8 mouse cellular contexts compared by ENCODE assay signal in the genomic region with DNA sequence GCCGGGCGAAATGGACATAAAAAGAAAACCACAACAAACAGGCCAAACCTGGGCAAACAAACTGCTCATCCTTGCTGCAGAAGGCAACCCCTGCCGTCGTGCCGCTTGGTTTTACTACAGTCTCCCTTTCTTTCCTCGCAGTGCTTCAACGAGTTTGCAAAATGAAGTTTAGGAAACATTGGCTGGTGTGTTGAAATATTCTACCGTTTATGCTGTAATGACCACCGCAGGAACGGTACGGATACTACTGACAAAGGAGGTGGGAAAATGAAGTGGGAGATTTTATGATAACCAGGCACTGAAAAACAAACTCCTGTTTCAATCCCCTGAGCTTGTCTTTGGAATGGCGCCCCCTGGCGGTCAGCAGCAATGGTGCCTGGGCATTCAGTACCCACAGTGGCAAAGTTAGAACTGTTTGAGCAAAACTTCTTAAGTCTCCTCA. TPM values are rescaled to one million over a fixed set of nuclear protein-coding genes. Genes with fewer than 3 reads are reported as not detected.
DNase-seq lines count a peak whose midpoint lies in the region; ATAC-seq and TF ChIP-seq lines count a peak whose summit lies in the region.

Gene Irak3, minus strand, starts transcription at position 170 of the 442 bp plus-strand sequence.

- peak within 1 kb of the TSS; percentile 60 for H3K27ac ChIP-seq in embryonic facial prominence, embryonic 10.5 days (replicated peaks)
- no peak within 1 kb of the TSS for H3K27ac ChIP-seq in limb, embryonic 14.5 days (replicated peaks; ENCODE audit: low read depth, low read length)
- H3K27ac ChIP-seq in midbrain, embryonic 16.5 days (ENCODE audit: low read length), result no peak within 1 kb of the TSS

- peaks cover 42% of the 10 kb centered on the region for H3K27me3 ChIP-seq in embryonic facial prominence, embryonic 10.5 days (replicated peaks; ENCODE audit: low read depth, poor library complexity, severe bottlenecking)
- H3K27me3 ChIP-seq in limb, embryonic 14.5 days (ENCODE audit: control insufficient read depth, insufficient read depth, low read length), result no peaks in the 10 kb centered on the region
- H3K27me3 ChIP-seq in midbrain, embryonic 16.5 days (ENCODE audit: control insufficient read depth, insufficient read depth, low read depth, low read length), result peaks cover 8% of the 10 kb centered on the region

- H3K9ac ChIP-seq in limb, embryonic 14.5 days (ENCODE audit: low read depth, low read length, severe bottlenecking), result peak within 1 kb of the TSS; percentile 57
- H3K9ac ChIP-seq in midbrain, embryonic 16.5 days (ENCODE audit: low read depth, low read length), result peak within 1 kb of the TSS; percentile 30

- H3K4me1 ChIP-seq in embryonic facial prominence, embryonic 10.5 days, result peaks cover 11% of the 10 kb centered on the region
- H3K4me1 ChIP-seq in limb, embryonic 14.5 days (ENCODE audit: control insufficient read depth, insufficient read depth, low read length), result 0 out of 2 replicates have a peak, but pooled peaks cover 4% of the 10 kb centered on the region
- H3K4me1 ChIP-seq in midbrain, embryonic 16.5 days (ENCODE audit: control insufficient read depth, insufficient read depth, low read length), result peaks cover 5% of the 10 kb centered on the region; the same call in 1 of the 2 replicates

- H3K4me3 ChIP-seq in embryonic facial prominence, embryonic 10.5 days, result peak within 1 kb of the TSS; percentile 62
- H3K4me3 ChIP-seq in limb, embryonic 14.5 days (replicated peaks; ENCODE audit: low read length), result peak within 1 kb of the TSS; percentile 59
- peak within 1 kb of the TSS; percentile 44 for H3K4me3 ChIP-seq in midbrain, embryonic 16.5 days (ENCODE audit: low read depth, low read length)

- TF ChIP-seq POLR2A in limb, embryonic 14.5 days (IDR thresholded peaks at IDR 0.05; ENCODE audit: borderline replicate concordance, extremely low read depth, insufficient read depth, insufficient read length), result no peak

- no peaks in the 10 kb centered on the region for H3K36me3 ChIP-seq in embryonic facial prominence, embryonic 10.5 days (replicated peaks)
- no peaks in the 10 kb centered on the region for H3K36me3 ChIP-seq in limb, embryonic 14.5 days (ENCODE audit: control insufficient read depth, insufficient read depth, low read length)
- H3K36me3 ChIP-seq in midbrain, embryonic 16.5 days (ENCODE audit: control insufficient read depth, insufficient read depth, low read length), result no peaks in the 10 kb centered on the region

- peak within 1 kb of the TSS; percentile 84 for H3K4me2 ChIP-seq in limb, embryonic 14.5 days (replicated peaks; ENCODE audit: low read depth, low read length, severe bottlenecking)
- H3K4me2 ChIP-seq in midbrain, embryonic 16.5 days (ENCODE audit: low read length), result peak within 1 kb of the TSS; percentile 71

- DNase-seq in left cerebral cortex, adult 18-20 months (ENCODE audit: low spot score in 2 of 2), result peak; percentile 80 to 86
- no peak for DNase-seq in left cerebral cortex, adult 11 months (ENCODE audit: low spot score)
- DNase-seq in embryonic facial prominence, embryonic 10.5 days (ENCODE audit: low spot score), result peak; percentile 89
- DNase-seq in heart, adult 18-20 months, result peak; percentile 85 to 94
- DNase-seq in kidney, adult 18-20 months, result peak; percentile 84
- DNase-seq in limb, embryonic 14.5 days (ENCODE audit: low spot score), result peak; percentile 84
- DNase-seq in spleen, postnatal 10 days (ENCODE audit: low spot score in 2 of 2), result peak; percentile 85 to 94

- WGBS in embryonic facial prominence, embryonic 10.5 days, result 1% methylated on average over 13 of the region's 13 CpGs
- 1% methylated on average over 13 of the region's 13 CpGs for WGBS in limb, embryonic 14.5 days
- 3% methylated on average over 13 of the region's 13 CpGs for WGBS in midbrain, embryonic 16.5 days

- ATAC-seq in limb, embryonic 14.5 days (ENCODE audit: low FRiP score, low read depth), result peak; percentile 44
- ATAC-seq in midbrain, embryonic 16.5 days, result no peak

- H3K9me3 ChIP-seq in embryonic facial prominence, embryonic 10.5 days, result 0 out of 2 replicates have a peak, but pooled peaks cover 2% of the 10 kb centered on the region
- no peaks in the 10 kb centered on the region for H3K9me3 ChIP-seq in limb, embryonic 14.5 days (ENCODE audit: control insufficient read depth, low read length)
- H3K9me3 ChIP-seq in midbrain, embryonic 16.5 days (replicated peaks; ENCODE audit: control insufficient read depth, low read length, poor library complexity, severe bottlenecking), result no peaks in the 10 kb centered on the region

RNA-seq across cellular contexts. Expression of gene Irak3, which starts in this region (rescaled TPM):
- total RNA-seq in left cerebral cortex, adult 18-20 months (2021), result 1 to 10 TPM in 1 of 2 experiments, under 1 TPM in 1; 0.79 to 1.2 TPM
- polyA plus RNA-seq in embryonic facial prominence, embryonic 10.5 days (2016; fragmentation: Nextera tagmentation; extraction: Ambion mirVana), result 0.72 and 0.96 TPM in 2 replicates
- 1 to 10 TPM; 3.3 to 3.5 TPM for total RNA-seq in heart, adult 18-20 months (2021)
- polyA plus RNA-seq in limb, embryonic 14.5 days (2012; rRNA removed), result 1.9 and 2.5 TPM in 2 replicates
- 3.2 and 3.4 TPM in 2 replicates for polyA plus RNA-seq in limb, embryonic 14.5 days (2014; fragmentation: Nextera tagmentation; extraction: Ambion mirVana)
- polyA plus RNA-seq in midbrain, embryonic 16.5 days (2015; fragmentation: Nextera tagmentation; extraction: Ambion mirVana), result 0.25 and 0.33 TPM in 2 replicates

Comparison
In these comparisons a context has a peak if more than half of its experiments do, and no peak if none do; other contexts are left out.
1. Peak in DNase-seq, H3K4me3 ChIP-seq and H3K27ac ChIP-seq in embryonic facial prominence, embryonic 10.5 days; RNA of the gene not detected or under 1 TPM.